Mouse (Mus musculus) kidney, embryonic 15.5 days (tissue): ENCODE results near the gene Mta3. TPM values are rescaled to one million over a fixed set of nuclear protein-coding genes. Genes with fewer than 3 reads are reported as not detected.

Experiments
- ATAC-seq: fragments of 200-750 bp; cut with Nextera tagmentation; replicated peaks from 2 replicates; pipeline ENCODE4 v1.8.0; 2017; ENCODE audit warnings: moderate TSS enrichment; ENCODE audit not compliant: low FRiP score
- H3K27ac ChIP-seq: fragments of 300-500 bp; sonication (generic); 2 replicates; pipeline ENCODE4 v1.5.1; 2015; ENCODE audit warnings: mild to moderate bottlenecking, inconsistent platforms
- H3K27me3 ChIP-seq: fragments of 300-500 bp; sonication (generic); 2 replicates; pipeline ENCODE4 v1.6.1; 2015; ENCODE audit warnings: inconsistent platforms
- H3K36me3 ChIP-seq: fragments of 300-500 bp; sonication (generic); 2 replicates; pipeline ENCODE4 v1.6.1; 2015; ENCODE audit warnings: inconsistent platforms
- H3K4me1 ChIP-seq: fragments of 300-500 bp; sonication (generic); 2 replicates; pipeline ENCODE4 v1.6.1; 2015; ENCODE audit warnings: inconsistent platforms
- H3K4me2 ChIP-seq: fragments of 300-500 bp; sonication (generic); 2 replicates; pipeline ENCODE4 v1.6.1; 2015; ENCODE audit warnings: moderate library complexity, mild to moderate bottlenecking, inconsistent platforms
- H3K4me3 ChIP-seq: fragments of 300-500 bp; sonication (generic); replicated peaks from 2 replicates; pipeline ENCODE4 v1.5.1; 2015; ENCODE audit warnings: mild to moderate bottlenecking, inconsistent platforms
- H3K9ac ChIP-seq: fragments of 300-500 bp; sonication (generic); 2 replicates; pipeline ENCODE4 v1.6.1; 2015; ENCODE audit warnings: mild to moderate bottlenecking, inconsistent platforms
- H3K9me3 ChIP-seq: fragments of 300-500 bp; sonication (generic); replicated peaks from 2 replicates; pipeline ENCODE4 v1.6.1; 2016; ENCODE audit warnings: inconsistent platforms
- WGBS: fragments of 180-500 bp; shearing (Covaris S2); methylation state at CpG from one replicate; pipeline ENCODE4 v1.1.7; 2015; ENCODE audit warnings: mixed read lengths; 5-methylcytosine and 5-hydroxymethylcytosine counted together
- polyA plus RNA-seq: library from polyadenylated mRNA; unstranded; fragments of >200 nt; fragmentation: Nextera tagmentation; extraction: Ambion mirVana; gene quantifications from 2 replicates; pipeline ENCODE4 v1.2.1, GENCODE M21; 2015

Mta3 gene
- polyA plus RNA-seq, 1 experiment from 2014 or later: 45.9 TPM

GRCm38 (mm10) chr17:83770371-83770770 is 64.4 kb downstream of the Mta3 start:
- ATAC-seq: no peak
- Histone ChIP-seq H3K4me1 (no peaks in the 10 kb centered on the region), H3K4me2 (no peak overlapping the region), H3K9ac (no peak overlapping the region), H3K27me3 (no peaks in the 10 kb centered on the region), H3K9me3 (no peaks in the 10 kb centered on the region), H3K36me3 (peaks cover 24% of the 10 kb centered on the region), H3K4me3 (no peak overlapping the region), H3K27ac (no peak overlapping the region)
- 84% methylated on average over 6 of the region's 6 CpGs for WGBS

DNA sequence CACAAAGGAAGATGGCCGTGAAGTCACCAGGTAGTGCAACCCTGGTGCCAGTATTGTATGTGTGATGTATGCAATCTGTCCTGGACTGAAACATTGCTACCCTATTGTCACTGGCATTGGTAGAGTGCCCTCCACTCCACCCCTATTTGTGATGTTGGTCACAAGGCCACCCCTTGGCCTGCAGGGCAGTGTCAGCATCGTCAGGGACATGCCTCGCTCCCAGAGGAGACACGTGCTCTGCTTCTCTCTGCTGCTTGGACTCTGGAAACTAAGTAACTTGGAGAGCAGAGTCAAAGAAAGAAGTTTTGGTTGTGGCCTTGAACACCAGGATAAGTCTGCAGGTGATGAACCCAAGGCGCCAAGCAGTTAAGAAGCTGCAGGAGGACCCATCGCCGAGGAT is 65.0 kb downstream of the Mta3 start:
- ATAC-seq: no peak
- 97% methylated on average over 7 of the region's 7 CpGs for WGBS
- no peak overlapping the region for H3K4me3 ChIP-seq

GRCm38 (mm10) chr17:83772110-83772509 is 66.1 kb downstream of the Mta3 start:
- Histone ChIP-seq H3K9ac (no peak overlapping the region), H3K4me2 (no peak overlapping the region), H3K4me1 (no peaks in the 10 kb centered on the region), H3K9me3 (no peaks in the 10 kb centered on the region), H3K27ac (no peak overlapping the region), H3K4me3 (no peak overlapping the region), H3K36me3 (peaks cover 30% of the 10 kb centered on the region), H3K27me3 (no peaks in the 10 kb centered on the region)
- ATAC-seq: no peak
- WGBS: 90% methylated on average over 9 of the region's 9 CpGs

More for the DNA sequence above, 65.0 kb downstream of the Mta3 start:
- Histone ChIP-seq H3K9ac (no peak overlapping the region), H3K9me3 (no peaks in the 10 kb centered on the region), H3K36me3 (peaks cover 29% of the 10 kb centered on the region), H3K27me3 (no peaks in the 10 kb centered on the region), H3K27ac (no peak overlapping the region), H3K4me2 (no peak overlapping the region), H3K4me1 (no peaks in the 10 kb centered on the region)

DNA sequence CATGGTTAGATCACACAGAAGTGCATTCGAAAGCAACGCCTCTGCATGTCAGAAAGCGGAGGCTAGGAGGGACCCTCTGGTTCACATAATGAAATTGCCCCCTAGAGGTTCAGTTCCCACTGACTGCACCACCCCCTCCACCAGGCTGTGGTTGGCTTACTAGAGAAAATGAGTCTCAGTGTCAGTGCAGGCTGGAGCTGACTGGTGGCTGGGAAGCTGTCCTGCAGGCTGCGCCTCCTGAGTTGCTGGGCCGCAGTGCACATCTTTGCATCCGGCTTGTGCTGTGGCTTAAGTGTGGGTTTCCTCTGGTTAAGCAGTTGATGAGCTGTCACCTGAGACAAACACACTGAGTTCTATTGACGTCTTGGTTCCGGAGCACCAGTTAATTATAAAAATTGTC is 66.7 kb downstream of the Mta3 start:
- no peak overlapping the region for H3K4me3 ChIP-seq
- H3K27ac ChIP-seq: no peak overlapping the region
- 58% methylated on average over 8 of the region's 8 CpGs for WGBS
- H3K4me2 ChIP-seq: no peak overlapping the region
- H3K9ac ChIP-seq: no peak overlapping the region
- H3K4me1 ChIP-seq: no peaks in the 10 kb centered on the region
- no peak for ATAC-seq
- H3K9me3 ChIP-seq: no peaks in the 10 kb centered on the region
- peaks cover 24% of the 10 kb centered on the region for H3K36me3 ChIP-seq
- no peaks in the 10 kb centered on the region for H3K27me3 ChIP-seq

GRCm38 (mm10) chr17:83776965-83777364 is 71.0 kb downstream of the Mta3 start:
- no peak for ATAC-seq
- no peaks in the 10 kb centered on the region for H3K4me1 ChIP-seq
- peaks cover 14% of the 10 kb centered on the region for H3K36me3 ChIP-seq
- 95% methylated on average over 7 of the region's 7 CpGs for WGBS
- no peaks in the 10 kb centered on the region for H3K27me3 ChIP-seq
- no peak overlapping the region for H3K27ac ChIP-seq
- no peak overlapping the region for H3K4me3 ChIP-seq
- H3K9ac ChIP-seq: no peak overlapping the region
- no peak overlapping the region for H3K4me2 ChIP-seq
- no peaks in the 10 kb centered on the region for H3K9me3 ChIP-seq

DNA sequence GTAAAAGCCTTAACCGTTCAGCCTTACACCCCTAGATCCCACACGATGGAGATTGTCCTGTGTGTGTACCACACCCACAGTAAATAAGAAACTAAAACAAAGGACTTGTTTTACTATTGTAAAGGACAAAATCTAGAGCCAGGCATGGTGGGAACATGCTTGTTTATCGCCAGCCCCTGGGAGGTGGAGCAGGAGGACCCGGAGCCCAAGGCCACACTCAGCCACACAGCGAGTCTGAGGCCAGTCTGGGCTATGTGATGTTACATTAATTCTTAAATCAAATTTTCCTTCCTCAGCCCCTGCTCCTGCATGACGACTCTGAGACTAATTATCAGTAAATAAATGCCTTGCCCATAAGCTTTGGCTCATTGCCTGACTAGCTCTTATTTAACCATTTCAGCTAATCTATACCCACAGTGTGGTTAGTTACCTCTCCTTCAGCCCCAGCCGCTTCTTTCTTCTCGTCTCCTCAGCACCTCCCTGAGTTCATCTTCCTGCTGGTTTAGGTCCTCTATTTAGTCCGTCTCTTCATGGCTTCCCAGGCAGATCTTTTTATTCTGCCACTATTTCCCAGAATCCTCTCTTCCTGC is 71.6 kb downstream of the Mta3 start:
- H3K4me2 ChIP-seq: no peak overlapping the region
- WGBS: 89% methylated on average over 9 of the region's 9 CpGs
- ATAC-seq: no peak

DNA sequence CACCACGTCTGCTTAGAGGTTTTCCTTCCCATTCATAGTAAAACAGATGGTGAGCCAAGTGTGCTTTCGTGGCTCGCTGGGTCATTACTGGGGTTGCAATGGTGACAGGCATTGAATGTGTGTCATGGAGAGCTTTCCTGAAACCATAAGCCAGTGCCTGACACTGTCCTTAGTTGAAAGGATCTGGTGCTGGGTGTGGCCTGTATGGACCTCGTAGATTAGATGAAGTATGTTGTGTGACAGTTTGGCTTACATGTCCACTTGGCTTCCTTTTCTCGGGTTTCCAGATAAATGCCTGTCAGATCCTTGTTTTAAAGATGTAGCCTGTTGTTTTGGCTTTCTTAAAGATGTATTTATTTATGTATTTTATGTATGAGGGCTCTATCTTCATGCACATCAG is 74.3 kb downstream of the Mta3 start:
- 80% methylated on average over 5 of the region's 5 CpGs for WGBS

More for the DNA sequence above, 71.6 kb downstream of the Mta3 start:
- Histone ChIP-seq H3K9ac (no peak overlapping the region), H3K27ac (no peak overlapping the region), H3K27me3 (no peaks in the 10 kb centered on the region), H3K36me3 (peaks cover 14% of the 10 kb centered on the region), H3K4me1 (no peaks in the 10 kb centered on the region), H3K4me3 (no peak overlapping the region), H3K9me3 (no peaks in the 10 kb centered on the region)

GRCm38 (mm10) chr17:83782740-83783139 is 76.8 kb downstream of the Mta3 start:
- Histone ChIP-seq H3K27ac (no peak overlapping the region), H3K9ac (no peak overlapping the region), H3K4me2 (no peak overlapping the region), H3K9me3 (no peaks in the 10 kb centered on the region), H3K36me3 (peaks cover 17% of the 10 kb centered on the region), H3K27me3 (no peaks in the 10 kb centered on the region), H3K4me3 (no peak overlapping the region), H3K4me1 (no peaks in the 10 kb centered on the region)
- ATAC-seq: no peak
- WGBS: 84% methylated on average over 5 of the region's 5 CpGs

More for the DNA sequence above, 74.3 kb downstream of the Mta3 start:
- Histone ChIP-seq H3K4me1 (no peaks in the 10 kb centered on the region), H3K9ac (no peak overlapping the region), H3K9me3 (no peaks in the 10 kb centered on the region), H3K4me3 (no peak overlapping the region), H3K36me3 (peaks cover 27% of the 10 kb centered on the region), H3K27me3 (no peaks in the 10 kb centered on the region), H3K27ac (no peak overlapping the region), H3K4me2 (no peak overlapping the region)
- no peak for ATAC-seq

DNA sequence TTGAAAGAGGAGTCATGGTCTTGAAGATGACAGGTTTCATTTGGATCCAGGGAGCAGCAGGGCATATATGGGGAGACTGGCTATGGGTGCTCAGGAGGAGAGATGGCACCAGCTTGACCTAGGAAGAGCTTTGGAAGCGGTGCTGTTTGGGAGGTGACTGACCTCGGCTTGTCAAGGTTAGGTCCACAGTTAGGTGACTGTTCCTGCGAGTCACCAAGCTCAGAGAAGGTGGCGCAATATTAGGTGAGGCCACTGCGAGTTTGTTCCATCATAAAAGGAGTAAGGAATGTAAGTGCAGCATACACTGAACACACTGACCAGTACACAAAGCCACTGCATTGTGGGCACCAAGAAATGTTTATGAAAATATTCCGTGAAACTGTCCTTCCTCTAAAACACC is 80.5 kb downstream of the Mta3 start:
- WGBS: 94% methylated on average over 6 of the region's 6 CpGs
- Histone ChIP-seq H3K27ac (no peak overlapping the region), H3K27me3 (no peaks in the 10 kb centered on the region), H3K9me3 (no peaks in the 10 kb centered on the region), H3K4me2 (no peak overlapping the region), H3K36me3 (peaks cover 22% of the 10 kb centered on the region), H3K9ac (no peak overlapping the region), H3K4me1 (no peaks in the 10 kb centered on the region), H3K4me3 (no peak overlapping the region)
- ATAC-seq: no peak

DNA sequence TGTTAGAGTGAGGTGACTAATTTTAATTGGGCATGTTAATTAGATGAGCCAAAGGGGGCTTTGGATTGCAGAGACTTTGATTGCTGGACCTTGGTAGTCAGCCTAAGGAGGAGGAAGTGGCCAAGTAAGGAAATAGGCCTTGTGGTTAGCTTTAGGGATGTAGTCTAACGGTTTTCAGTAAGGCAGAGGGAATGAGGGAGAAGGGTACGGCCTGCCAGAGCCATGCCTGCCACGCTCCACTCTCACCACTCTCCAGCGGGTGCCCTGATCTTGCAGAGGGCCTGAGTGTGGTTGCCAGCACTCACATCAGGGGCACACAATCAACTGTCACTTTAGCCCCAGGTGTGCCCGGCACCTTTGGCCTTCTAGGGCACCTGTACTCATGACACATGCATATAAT is 84.2 kb downstream of the Mta3 start:
- Histone ChIP-seq H3K9me3 (no peaks in the 10 kb centered on the region), H3K27me3 (no peaks in the 10 kb centered on the region), H3K36me3 (peaks cover 22% of the 10 kb centered on the region; the same call in 1 of the 2 replicates), H3K4me1 (0 out of 2 replicates have a peak, but pooled peaks cover 2% of the 10 kb centered on the region), H3K27ac (no peak overlapping the region), H3K4me2 (no peak overlapping the region), H3K9ac (no peak overlapping the region), H3K4me3 (no peak overlapping the region)
- ATAC-seq: no peak
- WGBS: 76% methylated on average over 5 of the region's 5 CpGs

GRCm38 (mm10) chr17:83792388-83792787 is 86.4 kb downstream of the Mta3 start:
- H3K36me3 ChIP-seq: peaks cover 19% of the 10 kb centered on the region; the same call in 1 of the 2 replicates
- ATAC-seq: no peak
- no peak overlapping the region for H3K4me3 ChIP-seq
- H3K27ac ChIP-seq: no peak overlapping the region
- H3K9ac ChIP-seq: no peak overlapping the region
- no peak overlapping the region for H3K4me2 ChIP-seq
- no peaks in the 10 kb centered on the region for H3K9me3 ChIP-seq
- WGBS: 84% methylated on average over 23 of the region's 23 CpGs
- H3K4me1 ChIP-seq: 0 out of 2 replicates have a peak, but pooled peaks cover 2% of the 10 kb centered on the region
- no peaks in the 10 kb centered on the region for H3K27me3 ChIP-seq

DNA sequence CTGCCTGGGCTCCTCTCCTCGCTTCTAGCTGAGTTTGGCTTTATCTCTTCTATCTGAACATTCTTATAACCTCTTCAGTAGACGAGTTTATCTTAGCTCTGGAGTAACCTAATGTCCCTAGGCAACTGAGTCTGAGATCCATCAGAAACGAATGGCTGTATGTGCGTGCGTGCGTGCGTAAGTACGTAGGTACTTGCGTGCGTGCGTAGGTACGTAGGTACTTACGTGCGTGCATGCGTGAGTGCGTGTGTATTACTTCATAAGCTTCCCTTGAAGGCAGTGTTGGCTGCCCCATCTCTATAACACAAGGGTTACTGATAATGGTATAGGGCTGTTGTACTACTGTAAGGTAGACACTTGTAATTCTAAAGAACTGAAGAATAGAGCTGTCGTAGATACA is 89.2 kb downstream of the Mta3 start:
- no peak overlapping the region for H3K4me3 ChIP-seq
- 0 out of 2 replicates have a peak, but pooled peaks cover 2% of the 10 kb centered on the region for H3K4me1 ChIP-seq
- no peak overlapping the region for H3K9ac ChIP-seq
- no peaks in the 10 kb centered on the region for H3K9me3 ChIP-seq
- ATAC-seq: no peak
- no peaks in the 10 kb centered on the region for H3K27me3 ChIP-seq
- no peak overlapping the region for H3K27ac ChIP-seq
- H3K36me3 ChIP-seq: peaks cover 14% of the 10 kb centered on the region; the same call in 1 of the 2 replicates
- 94% methylated on average over 17 of the region's 17 CpGs for WGBS
- no peak overlapping the region for H3K4me2 ChIP-seq

- Histone ChIP-seq H3K27ac (no peak overlapping the region), H3K27me3 (no peaks in the 10 kb centered on the region), H3K36me3 (peaks cover 11% of the 10 kb centered on the region; the same call in 1 of the 2 replicates), H3K4me3 (no peak overlapping the region), H3K9me3 (no peaks in the 10 kb centered on the region), H3K9ac (no peak overlapping the region), H3K4me2 (no peak overlapping the region), H3K4me1 (no peaks in the 10 kb centered on the region)
- no peak for ATAC-seq
- WGBS: 89% methylated on average over 11 of the region's 11 CpGs
These were observed 93.6 kb downstream of the Mta3 start for GRCm38 (mm10) chr17:83799506-83800050.
